Mouse (Mus musculus) spleen, postnatal 4 days (tissue): ENCODE results near the gene Klf7.

Experiments used
- DNase-seq, 2 experiments: peaks; one replicate each; pipeline ENCODE4 v3.0.0; 2022; ENCODE audit warnings: low spot score in 2 of 2

Klf7 gene

DNA sequence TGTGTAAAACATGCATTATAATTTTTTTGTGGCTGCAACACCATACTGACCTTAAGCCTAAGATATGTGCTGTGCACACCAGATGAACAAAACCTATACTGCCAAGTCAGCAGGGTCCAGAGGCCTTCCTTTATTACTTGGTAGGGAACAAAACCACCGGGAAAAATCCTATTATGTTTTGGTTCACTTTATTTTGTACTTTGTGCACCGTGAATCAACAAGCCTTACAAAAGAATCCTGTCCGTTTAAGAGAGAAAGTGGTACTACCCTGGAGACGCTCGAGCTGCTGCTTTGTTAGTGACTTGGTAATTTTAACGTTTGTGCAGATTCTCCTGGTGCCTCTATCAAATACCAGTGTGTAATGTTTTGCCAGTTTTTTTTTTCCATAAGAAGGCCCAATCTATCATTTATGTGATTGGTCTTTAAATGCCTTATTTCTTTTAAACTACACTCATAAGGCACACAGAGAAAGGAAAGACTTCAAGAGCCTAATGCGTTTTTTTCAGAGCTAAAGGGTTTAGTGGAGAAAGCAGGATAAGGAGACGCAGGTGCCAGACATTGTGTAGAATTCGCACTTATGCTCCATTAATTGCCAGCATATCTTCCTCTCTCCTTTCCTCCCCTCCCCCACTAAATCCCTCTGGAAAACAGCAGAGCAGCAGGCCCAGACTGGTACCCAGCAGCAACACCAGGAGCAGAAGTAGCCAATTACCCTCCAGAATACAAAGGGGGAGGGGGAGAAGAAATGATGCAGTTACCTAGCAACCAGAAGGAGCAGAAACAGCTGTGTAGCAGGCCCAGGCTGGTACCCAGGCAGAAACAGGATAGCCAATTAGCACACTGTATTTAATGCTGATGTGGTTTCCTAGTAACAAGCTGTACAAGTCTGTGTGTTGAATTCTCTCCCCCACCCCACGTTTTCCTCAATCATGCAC lies 55.5 kb downstream of the Klf7 start:
- DNase-seq: no peak

DNA sequence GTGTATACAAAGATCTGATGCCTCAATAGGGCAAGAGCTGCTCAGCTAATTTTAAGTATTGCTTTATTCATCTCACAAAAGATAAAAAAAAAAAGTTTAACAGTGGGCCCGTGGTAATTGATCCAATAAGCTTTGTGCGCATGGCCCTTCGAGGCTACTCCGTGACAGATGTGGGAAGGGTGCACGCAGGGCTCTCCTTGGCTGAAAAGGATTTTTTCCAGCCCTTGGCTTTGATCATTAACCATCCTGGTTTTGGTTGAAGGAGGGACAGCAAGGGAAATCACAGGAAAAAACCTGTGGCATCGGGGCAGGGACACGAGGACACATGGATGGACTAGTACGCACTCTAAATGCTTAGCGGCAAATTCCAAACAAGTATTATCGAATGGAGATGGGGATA lies 60.6 kb downstream of the Klf7 start:
- no peak for DNase-seq

DNA sequence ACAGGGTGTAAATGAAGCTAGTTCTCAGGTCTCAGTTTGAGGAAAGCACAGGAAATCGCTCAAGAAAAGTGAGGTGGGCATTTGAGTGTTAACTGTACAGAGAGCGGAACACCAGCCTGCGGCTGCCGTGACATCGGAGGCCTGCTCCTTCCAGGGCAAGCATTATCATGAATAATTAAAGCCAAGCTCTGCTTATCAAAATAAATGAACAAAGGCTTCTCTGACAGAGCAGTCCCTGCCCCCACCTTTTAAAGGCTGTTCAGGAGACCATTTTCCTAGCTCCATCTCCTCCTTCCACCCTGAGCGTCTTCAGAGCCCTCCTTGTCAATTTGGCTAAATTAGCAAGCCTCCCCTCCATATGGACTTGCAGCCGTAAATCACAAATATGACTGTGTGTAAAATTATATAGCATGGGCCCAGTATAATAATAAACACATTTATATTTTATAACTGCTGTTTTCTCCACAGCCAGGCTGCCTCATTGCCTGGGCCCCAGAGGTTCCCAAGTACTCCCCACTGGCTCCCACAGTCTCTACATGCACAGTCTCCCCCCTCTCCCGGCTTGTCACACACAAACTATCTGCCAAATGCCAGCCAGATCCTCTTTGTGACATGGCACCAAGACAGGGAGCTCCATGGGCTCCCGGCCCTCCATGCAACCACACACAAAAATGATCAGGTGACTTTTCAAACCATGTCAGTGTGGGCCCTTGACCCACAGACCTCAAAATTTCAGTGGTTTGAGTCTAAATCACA lies 61.2 kb downstream of the Klf7 start:
- no peak for DNase-seq

DNA sequence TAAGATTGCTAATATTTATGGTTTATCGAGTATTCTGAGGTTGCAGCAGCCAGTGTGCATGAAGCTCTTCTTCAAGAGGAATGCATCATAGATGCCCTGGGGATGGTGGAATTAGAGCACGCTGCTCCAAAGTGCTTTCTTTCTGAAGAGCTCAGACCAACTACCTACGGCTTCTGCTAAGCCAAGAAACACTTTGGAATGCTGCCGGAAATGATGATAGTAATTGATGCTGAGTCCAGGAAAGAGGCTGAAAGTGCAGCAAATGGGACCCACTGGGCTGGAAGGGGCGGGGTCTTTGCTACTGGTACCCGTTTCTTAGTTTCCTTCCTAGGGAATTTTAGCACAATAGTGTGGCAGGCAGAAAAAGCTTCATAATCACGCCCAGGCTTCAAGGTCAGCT lies 62.0 kb downstream of the Klf7 start:
- no peak for DNase-seq

DNA sequence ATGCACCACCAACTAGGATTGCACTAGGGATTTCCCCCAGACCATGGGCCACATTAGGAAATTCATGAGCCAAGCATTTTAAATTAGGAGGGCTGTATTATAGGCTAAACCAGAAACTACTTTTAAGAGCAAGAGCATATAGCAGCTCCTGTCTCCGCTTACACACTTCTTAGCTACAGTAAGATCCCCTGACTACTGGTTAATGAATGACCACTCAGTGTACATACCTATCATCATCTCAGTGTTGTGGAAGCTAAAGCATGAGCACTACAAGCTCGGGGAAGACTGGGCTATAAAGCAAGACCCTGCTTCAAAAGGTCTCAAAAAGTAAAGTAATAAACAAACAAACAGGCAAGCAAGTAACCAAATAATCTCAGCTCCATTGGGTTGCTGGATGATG lies 65.5 kb downstream of the Klf7 start:
- no peak for DNase-seq

DNA sequence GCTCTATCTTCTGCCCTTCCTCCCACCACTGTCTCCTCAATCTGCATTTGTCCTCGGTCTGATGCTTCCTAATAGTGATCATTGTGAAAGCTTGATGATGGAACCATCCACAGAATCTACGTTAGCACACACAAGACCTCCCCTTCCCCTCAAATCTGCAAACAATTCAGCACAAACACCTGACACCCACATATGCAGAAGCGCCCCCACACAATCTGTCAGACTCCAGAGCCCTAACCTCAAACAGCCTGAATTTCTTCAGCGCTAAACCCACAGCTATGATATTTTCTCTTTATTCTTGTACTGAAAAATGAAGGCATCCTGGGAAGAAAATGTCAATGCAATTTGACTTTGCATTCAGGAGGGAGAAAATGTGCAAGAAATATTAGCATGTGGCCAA lies 66.1 kb downstream of the Klf7 start:
- no peak for DNase-seq

DNA sequence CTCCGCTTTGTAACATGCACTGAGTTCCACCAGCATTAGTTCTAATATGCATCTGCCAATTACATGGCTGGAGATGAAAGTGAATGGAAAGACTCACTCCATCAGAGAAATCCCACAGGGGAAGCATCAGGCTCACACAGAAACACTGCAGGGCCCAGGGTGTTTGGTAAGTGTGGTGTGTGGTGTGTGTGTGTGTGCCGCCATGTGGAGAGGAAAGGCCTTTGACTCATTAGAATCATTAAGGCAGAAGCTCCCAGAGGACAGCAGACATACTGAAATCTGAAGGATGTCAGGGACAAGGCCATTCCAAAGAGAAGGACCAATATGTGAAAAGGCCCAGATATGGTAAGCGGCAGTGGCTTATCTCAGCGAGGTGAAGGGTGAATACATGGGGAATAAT lies 66.9 kb downstream of the Klf7 start:
- DNase-seq: no peak

DNA sequence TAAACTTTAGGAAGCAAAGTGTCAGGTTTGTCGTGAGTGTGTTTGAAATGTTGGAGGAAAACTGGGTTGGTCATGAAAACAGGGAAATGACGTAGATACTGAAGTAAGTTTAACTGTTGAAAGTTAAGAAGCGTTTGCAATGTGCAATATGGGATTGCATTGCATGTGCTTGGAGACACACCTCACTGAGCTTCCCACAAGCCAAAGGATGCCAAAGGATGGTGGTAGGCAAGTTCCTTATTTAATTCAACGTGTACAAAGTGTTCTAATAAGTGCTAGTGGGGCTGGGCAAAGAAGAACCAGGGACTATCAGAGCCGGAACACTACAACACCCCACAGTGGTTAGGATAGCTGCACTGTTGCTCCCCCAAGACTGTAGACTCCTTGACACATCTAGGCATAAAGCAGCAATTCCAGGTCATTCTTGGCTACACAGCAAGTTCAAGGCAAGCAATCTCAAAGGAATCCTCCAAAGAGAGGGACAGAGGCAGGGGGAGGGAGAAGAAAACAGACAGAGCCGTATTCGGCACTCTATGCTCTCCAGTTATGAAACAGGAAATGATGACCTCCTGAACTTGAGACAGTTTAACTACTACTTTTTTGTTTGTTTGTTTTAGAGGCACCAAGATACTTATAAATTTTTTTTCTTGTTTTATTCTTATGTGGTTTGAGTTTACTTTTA lies 69.9 kb downstream of the Klf7 start:
- no peak for DNase-seq

DNA sequence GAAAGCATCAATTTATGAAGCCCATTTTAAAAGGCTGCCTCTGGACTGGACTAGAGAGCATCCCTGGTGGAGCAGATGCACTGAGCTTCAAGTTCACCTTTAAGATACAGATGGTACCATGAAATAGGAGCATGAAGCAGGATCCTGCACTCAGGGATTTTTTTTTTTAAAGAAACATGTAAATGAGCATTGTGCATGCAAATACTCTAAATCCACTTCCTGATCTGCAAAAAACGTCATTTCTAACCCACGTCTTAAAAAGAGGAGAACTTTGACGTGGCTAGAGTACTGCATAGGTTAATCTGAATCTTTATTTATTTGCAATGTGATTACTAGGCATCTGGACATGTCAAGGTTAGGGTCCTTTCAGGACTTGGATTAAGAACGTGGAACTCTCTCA lies 73.5 kb downstream of the Klf7 start:
- DNase-seq: no peak

DNA sequence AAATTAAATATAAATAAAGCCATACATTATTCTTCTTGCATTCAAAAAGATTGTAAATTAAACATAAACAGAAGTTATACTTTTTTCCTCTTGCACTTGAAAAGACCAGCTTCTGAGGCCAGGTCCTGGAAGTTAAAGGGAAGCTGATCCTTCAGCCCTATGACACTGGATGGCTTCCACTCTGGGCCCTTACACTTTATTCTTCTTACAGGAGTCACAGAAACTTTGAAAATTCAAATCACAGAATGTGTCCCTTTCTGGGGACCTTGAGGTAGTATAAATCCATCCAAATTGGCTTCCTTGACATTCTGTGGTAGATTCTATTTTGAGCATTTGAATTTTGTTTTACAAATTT lies 75.3 kb downstream of the Klf7 start:
- DNase-seq: no peak

DNA sequence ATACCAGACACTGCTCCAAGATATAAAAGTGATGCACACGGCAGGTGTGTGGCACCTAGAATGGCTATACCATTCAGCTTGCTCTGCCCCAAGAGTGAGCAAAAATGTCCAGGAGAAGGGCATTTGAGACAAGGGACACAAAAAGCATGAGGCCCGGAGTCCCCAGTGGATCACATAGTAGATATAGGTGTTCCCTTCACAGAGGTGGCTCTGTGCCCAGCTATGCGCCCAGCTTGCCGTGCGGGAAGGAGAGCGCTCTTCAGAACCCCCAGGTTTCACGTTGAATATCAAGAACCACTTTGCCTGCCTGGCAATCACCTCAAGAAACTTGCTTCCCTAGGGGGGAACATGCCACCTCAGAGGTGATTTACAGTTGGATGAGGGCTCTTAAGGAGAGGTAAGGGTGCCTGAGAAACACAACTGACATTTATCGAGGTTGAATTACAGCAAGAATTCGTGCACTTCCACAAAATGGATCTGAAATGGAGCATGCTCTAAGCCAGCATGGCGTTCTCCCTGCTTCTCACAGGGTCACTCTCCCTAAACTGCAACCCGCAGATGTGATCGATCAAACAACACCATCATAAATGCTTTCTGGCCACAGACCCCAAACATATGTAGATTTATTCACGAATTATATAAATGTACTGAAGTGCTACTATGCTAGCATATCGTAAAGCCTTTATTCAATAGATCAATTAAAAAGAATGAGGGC lies 75.8 kb downstream of the Klf7 start:
- no peak for DNase-seq

DNA sequence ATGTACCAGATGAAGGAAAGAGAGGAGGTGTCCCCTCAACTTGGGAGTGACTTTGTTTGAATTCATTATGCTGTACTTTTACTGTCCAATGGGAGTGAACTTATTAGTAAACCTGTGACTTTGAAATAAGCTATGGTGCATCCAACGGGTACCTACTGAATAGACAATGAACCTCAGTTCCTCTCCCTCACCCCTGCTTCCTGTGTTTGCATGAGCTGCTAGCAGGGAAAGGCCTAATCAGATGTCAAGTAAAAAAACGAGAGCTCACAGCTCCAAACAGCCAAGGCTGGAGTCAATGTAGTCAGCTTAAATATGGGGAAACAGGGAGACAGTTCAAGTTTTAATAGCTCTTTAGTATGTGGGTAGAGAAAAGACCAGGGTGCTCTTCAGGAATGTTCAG lies 77.5 kb downstream of the Klf7 start:
- no peak for DNase-seq

DNA sequence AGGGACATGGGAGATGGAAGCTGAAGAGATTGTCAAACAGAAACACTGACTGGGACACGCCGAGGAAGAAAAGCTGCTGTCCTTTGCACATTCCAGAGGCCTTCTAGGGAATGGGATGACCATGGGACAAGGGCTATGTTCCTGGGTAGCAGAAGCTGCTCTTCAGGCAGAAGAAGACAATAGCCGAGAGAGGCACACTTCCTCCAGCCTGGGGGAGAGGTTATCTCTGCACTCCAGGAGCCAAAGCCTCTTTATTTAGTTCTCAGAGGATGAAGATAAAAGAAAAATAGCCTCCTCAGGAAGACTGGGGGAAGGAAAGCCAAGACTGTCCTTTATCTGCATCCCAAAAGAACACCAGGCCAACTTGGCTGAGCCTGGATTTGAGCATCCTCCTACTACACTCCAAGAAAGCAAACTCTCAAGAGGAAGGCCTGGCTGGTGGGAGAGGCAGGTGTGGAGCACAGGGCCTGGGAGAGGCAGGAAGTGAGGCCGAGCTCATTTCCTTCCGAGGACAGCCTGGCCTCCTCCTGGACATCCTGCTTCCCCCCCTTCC lies 81.2 kb downstream of the Klf7 start:
- no peak for DNase-seq

DNA sequence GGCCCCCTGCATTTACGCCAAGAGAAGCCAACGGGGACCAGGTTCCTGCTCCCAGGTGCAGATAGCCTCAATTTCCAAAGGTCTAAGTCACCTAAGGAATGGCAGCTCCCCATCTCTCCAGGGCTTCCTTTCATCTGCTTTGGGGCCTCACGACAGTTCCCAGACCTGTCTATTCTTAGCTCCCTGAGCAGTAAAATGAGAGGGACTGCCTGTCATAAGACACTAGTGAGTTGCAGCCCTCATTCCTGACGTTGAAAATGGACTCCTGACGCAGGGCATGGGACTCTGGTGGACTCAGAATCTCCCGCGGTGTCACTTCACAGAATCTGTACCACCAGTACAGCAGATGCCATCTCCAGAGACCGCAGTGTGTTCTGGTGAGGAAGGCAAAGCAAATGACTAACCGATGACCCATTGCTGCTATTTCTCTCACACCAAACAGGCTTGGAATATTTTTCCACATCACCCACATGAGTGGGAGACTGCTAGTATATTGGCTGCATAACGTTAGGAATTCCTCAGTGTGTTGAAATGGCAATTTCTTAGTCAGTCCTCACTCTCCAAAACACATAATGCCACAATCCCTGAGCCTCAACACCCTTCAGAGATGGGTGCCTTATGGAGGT lies 81.9 kb downstream of the Klf7 start:
- DNase-seq: no peak

DNA sequence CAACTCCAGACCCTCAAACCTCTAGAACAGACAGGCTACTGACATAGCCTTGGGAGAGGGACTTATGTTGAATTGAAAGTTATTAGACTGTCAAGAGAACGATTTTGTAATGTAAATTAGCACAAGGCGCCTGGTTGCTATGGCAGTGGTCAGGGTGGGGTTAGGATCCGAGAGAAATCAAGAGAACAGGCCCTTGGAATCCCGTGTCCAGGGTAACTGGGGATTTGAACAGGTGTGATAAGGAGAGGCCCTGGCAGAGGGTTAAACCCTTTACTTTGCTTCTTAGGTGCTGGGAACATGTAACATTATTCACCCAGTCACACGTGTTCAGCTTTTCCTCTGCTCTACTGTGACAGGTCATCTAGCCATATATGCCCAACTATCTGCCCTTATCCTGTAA lies 83.7 kb downstream of the Klf7 start:
- DNase-seq: no peak

DNA sequence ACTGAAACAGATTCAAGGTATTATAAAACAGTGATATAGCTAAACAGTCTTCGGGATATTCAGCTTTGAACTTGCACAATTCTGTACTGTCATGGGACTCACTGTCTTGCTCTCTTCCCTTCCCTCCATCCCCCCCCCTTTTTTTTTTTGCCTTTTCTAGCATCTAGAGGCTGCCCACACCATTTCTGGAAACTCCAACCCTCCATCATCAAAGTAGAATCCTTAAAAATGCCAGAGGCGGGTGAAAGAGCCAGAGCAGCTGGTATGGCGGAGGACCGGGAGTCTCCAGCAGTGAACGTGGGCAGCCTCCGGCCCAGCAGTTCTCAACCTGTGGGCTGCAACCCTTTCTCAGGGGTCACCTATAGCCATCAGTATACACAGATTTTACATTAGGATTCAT lies 84.3 kb downstream of the Klf7 start:
- DNase-seq: no peak

DNA sequence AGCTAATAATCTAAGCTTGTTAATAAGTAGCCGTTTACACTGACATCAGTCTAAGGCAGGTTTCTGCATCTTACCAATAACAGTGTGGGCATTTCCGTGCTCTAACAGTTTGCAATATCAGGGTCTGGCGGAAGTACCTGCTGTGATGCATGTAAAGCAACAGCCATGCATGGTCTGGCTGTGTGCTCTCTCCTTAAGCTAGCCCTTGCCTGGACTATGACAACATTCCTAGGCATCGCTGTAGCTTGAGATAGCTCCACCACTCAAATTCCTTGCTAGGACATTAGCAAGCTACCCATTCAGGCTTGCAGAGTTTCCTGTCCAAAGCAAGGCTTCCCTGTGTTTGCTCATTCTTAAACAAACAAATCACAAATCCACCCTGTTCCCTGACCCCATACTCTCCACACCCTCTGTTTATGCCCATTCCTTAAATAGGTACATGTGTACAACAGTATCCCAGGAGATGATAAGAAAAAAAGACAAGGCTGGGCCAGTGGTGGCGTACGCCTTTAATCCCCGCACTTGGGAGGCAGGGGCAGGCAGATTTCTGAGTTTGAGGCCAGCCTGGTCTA lies 85.1 kb downstream of the Klf7 start:
- DNase-seq: no peak

DNA sequence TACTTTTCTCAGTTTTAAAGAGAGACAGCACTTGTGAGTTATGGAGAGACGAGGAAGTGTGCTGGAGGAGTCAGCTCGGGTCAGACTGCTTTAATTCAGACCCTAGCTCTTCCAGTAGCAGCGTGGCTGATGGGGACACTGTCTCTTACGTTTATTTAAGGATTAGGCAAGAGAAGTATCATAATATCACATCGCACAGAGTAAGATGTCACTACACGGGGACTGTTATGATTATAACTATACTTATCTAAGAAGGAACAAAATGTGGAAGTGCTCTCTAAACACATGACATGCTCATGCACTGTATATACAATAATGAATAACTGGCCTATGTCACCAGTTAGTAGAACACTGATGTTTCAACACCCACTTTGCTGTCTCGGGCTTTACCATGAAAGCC lies 86.3 kb downstream of the Klf7 start:
- DNase-seq: no peak

DNA sequence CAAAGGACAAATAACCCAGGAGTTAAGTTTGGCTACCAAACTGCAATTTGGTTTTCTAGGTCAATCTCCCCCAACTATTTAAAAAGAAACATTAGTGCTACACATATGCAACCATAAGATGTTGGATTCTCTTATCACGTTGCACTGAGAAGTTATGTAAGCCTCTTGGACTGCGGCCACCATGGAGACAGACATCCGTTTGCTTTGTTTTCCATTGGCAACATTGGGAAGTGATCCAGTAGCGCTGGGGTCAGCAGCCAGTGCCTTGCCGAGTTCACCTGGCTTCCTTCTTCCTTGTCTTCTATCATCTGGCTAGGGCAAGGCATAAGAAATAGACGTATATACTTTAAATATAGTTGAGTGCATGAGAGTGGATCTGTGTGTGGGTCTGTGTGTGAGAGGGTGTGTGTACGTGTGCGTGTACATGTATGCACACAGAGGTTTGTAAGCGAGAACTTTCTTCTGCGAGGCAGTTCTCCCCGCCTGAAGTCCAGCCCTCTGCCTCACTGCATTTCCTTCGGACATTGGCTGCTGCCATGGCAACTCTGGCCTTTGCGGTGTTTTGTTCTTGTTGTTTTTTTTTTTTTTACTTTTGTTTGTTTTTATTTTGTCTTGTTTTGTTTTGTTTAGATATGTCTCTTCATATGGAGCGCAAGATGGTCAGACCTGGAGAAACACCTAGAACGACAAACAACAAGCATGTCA lies 86.8 kb downstream of the Klf7 start:
- no peak for DNase-seq

DNA sequence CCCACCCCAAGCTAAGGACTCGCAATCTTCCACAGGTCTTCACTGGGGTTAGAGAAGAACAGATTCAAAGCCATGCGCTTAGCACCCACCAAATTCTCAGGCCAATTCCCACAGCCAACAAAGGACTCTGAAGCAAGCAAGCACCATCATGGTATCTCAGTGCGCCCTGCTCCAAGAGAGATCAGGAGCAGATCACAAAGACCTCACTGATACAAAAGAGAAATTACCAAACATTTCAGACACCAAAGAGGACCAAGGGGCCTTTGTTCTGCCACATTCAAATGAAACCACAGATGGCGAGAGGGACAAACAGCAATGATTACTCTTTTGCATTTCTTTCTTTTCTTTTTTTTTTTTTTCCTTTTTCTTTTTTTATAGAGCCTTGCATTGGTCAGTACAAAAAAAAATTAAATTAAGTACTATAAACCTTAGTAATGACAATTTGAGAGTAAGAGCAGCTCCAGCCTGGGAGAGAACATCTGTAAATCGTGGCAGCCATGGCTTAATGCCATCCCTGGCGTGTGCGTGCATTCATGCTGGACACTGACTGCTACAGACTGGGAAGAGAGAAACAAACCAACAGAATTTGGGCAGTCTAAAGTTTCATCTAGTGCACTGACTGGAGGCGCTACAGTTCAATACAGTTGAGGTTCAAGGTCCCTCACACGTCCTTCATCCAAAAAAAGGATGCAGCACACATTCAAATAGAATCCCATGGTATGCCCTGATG lies 89.4 kb downstream of the Klf7 start:
- DNase-seq: no peak
